Mouse (Mus musculus) lung, postnatal 0 days (tissue): Measurements from ENCODE around the gene Teddm1b. TPM values are rescaled to one million over a fixed set of nuclear protein-coding genes. Genes with fewer than 3 reads are reported as not detected.
"Not testable (repeated sequence)": the region's sequence is repeated elsewhere in the genome, so short reads cannot be mapped to it uniquely, and the experiment has no call there.

Experiments
- ATAC-seq: fragments of 200-750 bp; cut with Nextera tagmentation; 2 replicates; pipeline ENCODE4 v1.8.0; 2017; ENCODE audit warnings: moderate library complexity
- DNase-seq: peaks from one replicate; pipeline ENCODE4 v3.0.0-alpha.2; 2016; ENCODE audit warnings: low spot score
- H3K27ac ChIP-seq: fragments of 300-500 bp; sonication (generic); 2 replicates; pipeline ENCODE4 v1.5.1; 2014; ENCODE audit warnings: antibody characterized with exemption, mild to moderate bottlenecking, low read length, mixed read lengths
- H3K27me3 ChIP-seq: fragments of 300-500 bp; sonication (generic); replicated peaks from 2 replicates; pipeline ENCODE4 v1.6.1; 2014; ENCODE audit warnings: low read length, mixed read lengths; ENCODE audit not compliant: insufficient read depth
- H3K36me3 ChIP-seq: fragments of 300-500 bp; sonication (generic); 2 replicates; pipeline ENCODE4 v1.6.1; 2014; ENCODE audit warnings: low read length, mixed read lengths; ENCODE audit not compliant: insufficient read depth
- H3K4me1 ChIP-seq: fragments of 300-500 bp; sonication (generic); 2 replicates; pipeline ENCODE4 v1.6.1; 2014; ENCODE audit warnings: antibody characterized with exemption, low read depth, low read length, mixed read lengths; ENCODE audit not compliant: insufficient read depth
- H3K4me2 ChIP-seq: fragments of 300-500 bp; sonication (generic); replicated peaks from 2 replicates; pipeline ENCODE4 v1.6.1; 2014; ENCODE audit warnings: low read depth, mild to moderate bottlenecking, low read length, moderate library complexity, mixed read lengths
- H3K4me3 ChIP-seq: fragments of 300-500 bp; sonication (generic); 2 replicates; pipeline ENCODE4 v1.5.1; 2014; ENCODE audit warnings: low read depth, low read length
- H3K9ac ChIP-seq: fragments of 300-500 bp; sonication (generic); replicated peaks from 2 replicates; pipeline ENCODE4 v1.6.1; 2014; ENCODE audit warnings: low read depth, mild to moderate bottlenecking
- H3K9me3 ChIP-seq: fragments of 300-500 bp; sonication (generic); 2 replicates; pipeline ENCODE4 v1.6.1; 2016; ENCODE audit warnings: low read length, mixed read lengths
- CTCF ChIP-seq: IDR thresholded peaks from 2 replicates; pipeline ENCODE4 v1.5.1; 2016; ENCODE audit warnings: antibody characterized with exemption, mild to moderate bottlenecking
- EP300 ChIP-seq: IDR thresholded peaks from 2 replicates; pipeline ENCODE4 v1.6.1; 2016; ENCODE audit warnings: antibody characterized with exemption, mild to moderate bottlenecking, control low read depth
- WGBS: fragments of 180-500 bp; shearing (Covaris S2); extraction: QIAGEN DNeasy Blood & Tissue Kit; methylation state at CpG from one replicate; pipeline ENCODE4 v1.1.7; 2014; 5-methylcytosine and 5-hydroxymethylcytosine counted together
- polyA plus RNA-seq: library from polyadenylated mRNA; unstranded; fragments of >200 nt; fragmentation: Nextera tagmentation; extraction: Ambion mirVana; gene quantifications from 2 replicates; pipeline ENCODE4 v1.2.1, GENCODE M21; 2015

Teddm1b gene
- polyA plus RNA-seq, 1 experiment from 2014 or later: 0.07 TPM

DNA sequence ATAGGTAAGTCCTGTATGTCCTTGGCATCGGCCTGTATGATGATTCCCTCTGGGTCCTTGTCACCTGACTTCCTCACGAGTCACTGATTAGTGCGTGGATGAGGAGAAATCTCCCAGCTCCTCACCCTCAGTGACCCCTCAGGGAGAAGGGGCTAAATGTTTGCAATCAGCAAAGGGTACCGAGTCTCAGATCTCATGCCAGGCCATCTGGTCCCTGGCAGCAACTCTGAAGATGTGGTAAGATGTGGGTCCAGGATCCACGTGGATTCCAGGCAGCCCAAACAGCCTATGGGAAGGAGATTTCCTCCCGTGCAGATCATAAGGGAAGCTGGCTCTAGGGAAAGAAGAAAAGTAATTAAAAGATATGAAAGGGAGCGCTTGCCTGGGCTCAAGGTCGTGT, 18.2 kb upstream of the Teddm1b start:
- no peaks in the 10 kb centered on the region for H3K9me3 ChIP-seq
- H3K9ac ChIP-seq: no peak overlapping the region
- no peak for DNase-seq
- H3K4me2 ChIP-seq: no peak overlapping the region
- no peak overlapping the region for H3K4me3 ChIP-seq
- no peaks in the 10 kb centered on the region for H3K27me3 ChIP-seq
- no peak for TF ChIP-seq CTCF
- no peak for TF ChIP-seq EP300
- H3K36me3 ChIP-seq: no peaks in the 10 kb centered on the region
- no peak for ATAC-seq
- 67% methylated on average over 8 of the region's 8 CpGs for WGBS
- H3K4me1 ChIP-seq: no peaks in the 10 kb centered on the region
- no peak overlapping the region for H3K27ac ChIP-seq

DNA sequence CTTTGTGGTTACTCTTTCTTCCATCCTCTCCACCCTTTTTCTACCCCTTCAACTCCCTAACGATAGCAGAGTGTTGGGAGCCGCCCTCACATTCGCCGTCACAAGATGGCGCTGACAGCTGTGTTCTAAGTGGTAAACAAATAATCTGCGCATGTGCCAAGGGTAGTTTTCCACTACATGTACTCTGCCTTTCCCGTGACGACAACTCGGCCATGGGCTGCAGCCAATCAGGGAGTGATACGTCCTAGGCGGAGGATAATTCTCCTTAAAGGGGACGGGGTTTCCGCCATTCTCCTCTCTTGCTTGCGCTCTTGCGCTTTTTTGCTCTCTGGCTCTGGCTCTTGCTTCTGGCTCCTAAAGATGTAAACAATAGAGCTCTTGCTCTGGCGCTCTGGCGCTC, 6.2 kb downstream of the Teddm1b start:
- H3K9ac ChIP-seq, H3K4me3 ChIP-seq, ATAC-seq, H3K27ac ChIP-seq, H3K36me3 ChIP-seq, H3K27me3 ChIP-seq, DNase-seq, H3K9me3 ChIP-seq, H3K4me2 ChIP-seq, H3K4me1 ChIP-seq: not testable (repeated sequence)
- 93% methylated on average over 17 of the region's 17 CpGs for WGBS

DNA sequence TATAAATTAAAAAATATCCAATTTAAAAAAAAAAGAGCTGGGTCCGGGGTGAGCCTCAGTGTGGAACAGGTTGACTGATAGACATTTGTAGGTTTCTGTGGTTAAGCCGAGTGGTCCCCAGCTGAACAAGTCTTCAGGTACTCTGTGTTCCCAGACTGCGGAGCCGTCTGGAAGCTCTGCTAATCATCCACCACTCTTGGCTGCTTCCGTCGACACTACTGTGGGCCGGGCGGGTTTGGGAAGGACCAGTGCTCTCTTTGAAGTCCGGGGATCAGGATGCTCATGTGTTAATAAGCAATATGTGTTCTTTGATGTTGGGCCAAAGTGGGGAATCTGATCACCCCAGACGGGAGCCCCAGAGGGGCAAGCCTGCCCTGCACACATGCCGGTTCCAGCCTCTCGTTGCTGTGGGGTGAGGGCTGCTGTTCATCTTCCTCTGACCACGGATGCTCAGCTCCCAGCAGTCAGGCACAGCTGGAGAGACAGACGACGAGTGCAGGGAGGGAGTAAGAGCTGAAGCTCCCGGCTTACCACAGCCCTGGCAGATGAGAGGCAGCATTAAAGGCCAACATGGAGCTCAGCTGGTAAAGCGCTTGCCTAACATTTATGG, 12.0 kb downstream of the Teddm1b start:
- H3K4me3 ChIP-seq: no peak overlapping the region
- no peak overlapping the region for H3K4me2 ChIP-seq
- 28% methylated on average over 17 of the region's 17 CpGs for WGBS
- TF ChIP-seq EP300 (no peak), CTCF (no peak)
- H3K9me3 ChIP-seq: no peaks in the 10 kb centered on the region
- no peaks in the 10 kb centered on the region for H3K4me1 ChIP-seq
- DNase-seq: no peak
- ATAC-seq: no peak; the same call in 1 of the 2 replicates
- no peak overlapping the region for H3K27ac ChIP-seq
- H3K27me3 ChIP-seq: no peaks in the 10 kb centered on the region
- H3K9ac ChIP-seq: no peak overlapping the region
- no peaks in the 10 kb centered on the region for H3K36me3 ChIP-seq

GRCm38 (mm10) chr1:153890121-153890520, 16.0 kb downstream of the Teddm1b start:
- no peak overlapping the region for H3K4me2 ChIP-seq
- DNase-seq (no peak), ATAC-seq (no peak)
- H3K9ac ChIP-seq: no peak overlapping the region
- no peaks in the 10 kb centered on the region for H3K36me3 ChIP-seq
- H3K4me3 ChIP-seq: no peak overlapping the region
- no peaks in the 10 kb centered on the region for H3K4me1 ChIP-seq
- no peaks in the 10 kb centered on the region for H3K27me3 ChIP-seq
- TF ChIP-seq EP300: no peak
- no peak for TF ChIP-seq CTCF
- no peaks in the 10 kb centered on the region for H3K9me3 ChIP-seq
- H3K27ac ChIP-seq: no peak overlapping the region
- 91% methylated on average over 10 of the region's 10 CpGs for WGBS

GRCm38 (mm10) chr1:153891442-153891841, 17.3 kb downstream of the Teddm1b start, which contains the start of gene Teddm1a:
Gene Teddm1a (plus strand): TSS chr1:153891742.
- TF ChIP-seq EP300 (no peak), CTCF (no peak)
- H3K27me3 ChIP-seq: no peaks in the 10 kb centered on the region
- H3K9me3 ChIP-seq: no peaks in the 10 kb centered on the region
- H3K9ac ChIP-seq: no peak within 1 kb of the TSS
- no peak for DNase-seq
- ATAC-seq: no peak
- no peaks in the 10 kb centered on the region for H3K4me1 ChIP-seq
- no peak within 1 kb of the TSS for H3K27ac ChIP-seq
- WGBS: 49% methylated on average over 4 of the region's 4 CpGs
- H3K36me3 ChIP-seq: no peaks in the 10 kb centered on the region
- H3K4me3 ChIP-seq: no peak within 1 kb of the TSS
- no peak within 1 kb of the TSS for H3K4me2 ChIP-seq

GRCm38 (mm10) chr1:153893746-153894145, 19.6 kb downstream of the Teddm1b start:
- H3K9ac ChIP-seq: no peak overlapping the region
- 46% methylated on average over 2 of the region's 2 CpGs for WGBS
- H3K27ac ChIP-seq: no peak overlapping the region
- no peak for DNase-seq
- no peak for ATAC-seq
- no peaks in the 10 kb centered on the region for H3K27me3 ChIP-seq
- TF ChIP-seq EP300: no peak
- TF ChIP-seq CTCF: no peak
- H3K9me3 ChIP-seq: no peaks in the 10 kb centered on the region
- H3K4me1 ChIP-seq: no peaks in the 10 kb centered on the region
- no peaks in the 10 kb centered on the region for H3K36me3 ChIP-seq
- no peak overlapping the region for H3K4me3 ChIP-seq
- no peak overlapping the region for H3K4me2 ChIP-seq
